In genomic region chr5:30815120-30815465, GRCm38 (mm10) we compare ENCODE assay signal across 8 mouse cellular contexts. TPM values are rescaled to one million over a fixed set of nuclear protein-coding genes. Genes with fewer than 3 reads are reported as not detected.
A peak's percentile ranks its signal among the peaks of the same experiment; 100 is the strongest.
DNase-seq lines count a peak whose midpoint lies in the region; ATAC-seq and TF ChIP-seq lines count a peak whose summit lies in the region.

No protein-coding gene starts in this region.

- H3K4me1 ChIP-seq in embryonic facial prominence, embryonic 15.5 days = peaks cover 22% of the 10 kb centered on the region
- H3K4me1 ChIP-seq in liver, embryonic 12.5 days = peaks cover 13% of the 10 kb centered on the region

- H3ac ChIP-seq in C2C12 (ENCODE audit: control insufficient read depth, insufficient read length, low read depth) = peak overlapping the region; percentile 78

- no peaks in the 10 kb centered on the region for H3K36me3 ChIP-seq in C2C12 (ENCODE audit: control insufficient read depth, insufficient read depth)
- no peaks in the 10 kb centered on the region for H3K36me3 ChIP-seq in embryonic facial prominence, embryonic 15.5 days
- H3K36me3 ChIP-seq in liver, embryonic 12.5 days = no peaks in the 10 kb centered on the region

- peak overlapping the region; percentile 82 for H3K4me2 ChIP-seq in embryonic facial prominence, embryonic 15.5 days (replicated peaks)
- H3K4me2 ChIP-seq in liver, embryonic 12.5 days = peak overlapping the region; percentile 88

- no peaks in the 10 kb centered on the region for H3K9me3 ChIP-seq in embryonic facial prominence, embryonic 15.5 days (replicated peaks)
- no peaks in the 10 kb centered on the region for H3K9me3 ChIP-seq in liver, embryonic 12.5 days (replicated peaks)

- WGBS in embryonic facial prominence, embryonic 15.5 days = 2% methylated on average over 7 of the region's 7 CpGs
- 16% methylated on average over 7 of the region's 7 CpGs for WGBS in liver, embryonic 12.5 days (ENCODE audit: insufficient replicate concordance)

- H3K4me3 ChIP-seq in gastrocnemius, adult 2 months = peak overlapping the region; percentile 90
- peak overlapping the region; percentile 65 for H3K4me3 ChIP-seq in C2C12 (ENCODE audit: insufficient read depth, poor library complexity, severe bottlenecking)
- peak overlapping the region; percentile 83 for H3K4me3 ChIP-seq in embryonic facial prominence, embryonic 15.5 days (replicated peaks)
- peak overlapping the region; percentile 63 for H3K4me3 ChIP-seq in liver, embryonic 12.5 days

- TF ChIP-seq CTCF in gastrocnemius, adult 2 months (IDR thresholded peaks at IDR 0.05) = no peak
- TF ChIP-seq CTCF in C2C12 (IDR thresholded peaks at IDR 0.05; ENCODE audit: control insufficient read depth, insufficient read depth, insufficient read length) = no peak

- H3K79me3 ChIP-seq in C2C12 (ENCODE audit: low read depth) = peaks cover 3% of the 10 kb centered on the region

- H3K79me2 ChIP-seq in C2C12 (ENCODE audit: control insufficient read depth, insufficient read depth) = peaks cover 5% of the 10 kb centered on the region

- no peak for DNase-seq in gastrocnemius, adult 2 months
- no peak for DNase-seq in gastrocnemius, postnatal 14 days
- DNase-seq in retina, postnatal 1 day = no peak
- no peak for DNase-seq in left cerebral cortex, adult 9 months (ENCODE audit: low spot score in 2 of 2)
- no peak for DNase-seq in urinary bladder, postnatal 25 days (ENCODE audit: low spot score)

- intact Hi-C loops in gastrocnemius, adult 2 months (cut with DNase I) = loop anchor here (2.0 kb wide), 1 partner anchor 102 kb away; no protein-coding TSS in a partner anchor
- intact Hi-C loops in gastrocnemius, postnatal 14 days (cut with DNase I; ENCODE audit: low total_unique reads) = no loop called here

- no peak; the same call in 1 of the 2 replicates for ATAC-seq in embryonic facial prominence, embryonic 15.5 days (ENCODE audit: insufficient number of reproducible peaks, low FRiP score, low TSS enrichment, low read depth)
- ATAC-seq in liver, embryonic 12.5 days = no peak

- peaks cover 18% of the 10 kb centered on the region for H3K27me3 ChIP-seq in C2C12 (ENCODE audit: control insufficient read depth, insufficient read depth, insufficient read length)
- H3K27me3 ChIP-seq in embryonic facial prominence, embryonic 15.5 days = no peaks in the 10 kb centered on the region; the same call in 1 of the 2 replicates
- H3K27me3 ChIP-seq in liver, embryonic 12.5 days (replicated peaks) = peaks cover 69% of the 10 kb centered on the region

- peak overlapping the region; percentile 81 for H3K9ac ChIP-seq in embryonic facial prominence, embryonic 15.5 days
- H3K9ac ChIP-seq in liver, embryonic 12.5 days = peak overlapping the region; percentile 68

- peak overlapping the region; percentile 95 for H3K27ac ChIP-seq in gastrocnemius, adult 2 months
- H3K27ac ChIP-seq in embryonic facial prominence, embryonic 15.5 days (replicated peaks) = peak overlapping the region; percentile 72; the same call in 1 of the 2 replicates
- H3K27ac ChIP-seq in liver, embryonic 12.5 days = no peak overlapping the region

TF ChIP-seq in C2C12, 6 proteins besides CTCF, POLR2A, EP300 and RAD21:
- no peak for TF ChIP-seq FOSL1 (IDR thresholded peaks at IDR 0.05; ENCODE audit: insufficient read depth, low read length, poor library complexity, severe bottlenecking)
- no peak for TF ChIP-seq MAX (IDR thresholded peaks at IDR 0.05)
- TF ChIP-seq USF1 (IDR thresholded peaks at IDR 0.05; ENCODE audit: low read depth) = no peak
- no peak for TF ChIP-seq MYOG (IDR thresholded peaks at IDR 0.05; ENCODE audit: control insufficient read depth, extremely low read depth, insufficient read length)
- no peak for TF ChIP-seq CEBPB (IDR thresholded peaks at IDR 0.05; ENCODE audit: low read depth)
- no peak for TF ChIP-seq MYOD1 (IDR thresholded peaks at IDR 0.05; ENCODE audit: control insufficient read depth, insufficient read length, low read depth)

RNA-seq across cellular contexts. Expression of gene Mapre3, which starts 0.7 kb away (rescaled TPM):
- total RNA-seq in gastrocnemius, adult 2 months (2021) = 10 to 100 TPM; 72.0 to 90.4 TPM
- total RNA-seq in gastrocnemius, postnatal 14 days (2021) = 10 to 100 TPM; 59.6 to 61.7 TPM
- 12.0 TPM for polyA plus RNA-seq in C2C12 (2012; fragmentation: generic; extraction: Trizol)
- 36.6 and 46.1 TPM in 2 replicates for polyA plus RNA-seq in embryonic facial prominence, embryonic 15.5 days (2015; fragmentation: Nextera tagmentation; extraction: Ambion mirVana)
- 3.0 and 3.4 TPM in 2 replicates for polyA plus RNA-seq in liver, embryonic 12.5 days (2016; fragmentation: Nextera tagmentation; extraction: Ambion mirVana)

RNA-seq across cellular contexts. Expression of gene Tmem214, which starts 52.7 kb away (rescaled TPM):
- total RNA-seq in gastrocnemius, adult 2 months (2021) = 10 to 100 TPM; 28.8 to 31.2 TPM
- total RNA-seq in gastrocnemius, postnatal 14 days (2021) = 10 to 100 TPM; 33.5 to 37.4 TPM
- polyA plus RNA-seq in C2C12 (2012; fragmentation: generic; extraction: Trizol) = 46.1 TPM
- polyA plus RNA-seq in embryonic facial prominence, embryonic 15.5 days (2015; fragmentation: Nextera tagmentation; extraction: Ambion mirVana) = 90.0 and 100.0 TPM in 2 replicates
- 55.5 and 56.2 TPM in 2 replicates for polyA plus RNA-seq in liver, embryonic 12.5 days (2016; fragmentation: Nextera tagmentation; extraction: Ambion mirVana)
